Mouse (Mus musculus): ENCODE results near the gene Nup54.

Gene Nup54

DNA sequence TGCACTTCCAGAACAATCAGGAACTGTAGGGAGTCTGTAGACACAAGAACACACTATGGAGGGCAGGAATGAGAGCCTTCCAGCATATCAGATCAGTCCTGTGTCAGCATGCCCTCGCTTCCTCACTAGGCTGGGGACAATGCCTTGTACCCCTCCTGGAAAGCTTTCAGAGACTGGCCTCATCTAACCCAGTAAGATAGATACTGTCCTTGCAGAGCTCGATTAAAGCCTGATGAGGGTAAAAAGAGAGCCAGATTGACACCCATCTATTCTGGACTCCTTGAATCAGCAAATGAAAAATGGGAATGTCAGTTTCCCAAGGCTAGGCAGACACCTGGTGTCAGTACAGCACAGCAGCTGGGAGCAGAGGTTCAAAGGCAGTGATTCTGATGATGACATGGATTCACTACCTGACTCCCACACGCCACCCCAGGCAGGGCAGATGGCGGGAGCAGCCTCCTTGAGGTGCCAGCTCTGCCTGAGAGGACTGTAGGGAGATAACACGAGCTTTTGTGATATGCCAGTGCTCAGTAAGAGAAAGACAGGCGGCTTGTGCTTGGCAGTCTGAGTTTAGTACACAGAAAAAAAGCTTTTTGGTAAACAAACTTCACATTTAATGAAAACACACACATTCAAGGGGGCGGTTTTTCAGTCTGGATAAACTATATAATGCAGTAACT, 23.4 kb downstream of the Nup54 start:
- no peak for DNase-seq

- no peak for DNase-seq
Observed at GRCm38 (mm10) chr5:92410486-92410885, 24.5 kb downstream of the Nup54 start.

DNA sequence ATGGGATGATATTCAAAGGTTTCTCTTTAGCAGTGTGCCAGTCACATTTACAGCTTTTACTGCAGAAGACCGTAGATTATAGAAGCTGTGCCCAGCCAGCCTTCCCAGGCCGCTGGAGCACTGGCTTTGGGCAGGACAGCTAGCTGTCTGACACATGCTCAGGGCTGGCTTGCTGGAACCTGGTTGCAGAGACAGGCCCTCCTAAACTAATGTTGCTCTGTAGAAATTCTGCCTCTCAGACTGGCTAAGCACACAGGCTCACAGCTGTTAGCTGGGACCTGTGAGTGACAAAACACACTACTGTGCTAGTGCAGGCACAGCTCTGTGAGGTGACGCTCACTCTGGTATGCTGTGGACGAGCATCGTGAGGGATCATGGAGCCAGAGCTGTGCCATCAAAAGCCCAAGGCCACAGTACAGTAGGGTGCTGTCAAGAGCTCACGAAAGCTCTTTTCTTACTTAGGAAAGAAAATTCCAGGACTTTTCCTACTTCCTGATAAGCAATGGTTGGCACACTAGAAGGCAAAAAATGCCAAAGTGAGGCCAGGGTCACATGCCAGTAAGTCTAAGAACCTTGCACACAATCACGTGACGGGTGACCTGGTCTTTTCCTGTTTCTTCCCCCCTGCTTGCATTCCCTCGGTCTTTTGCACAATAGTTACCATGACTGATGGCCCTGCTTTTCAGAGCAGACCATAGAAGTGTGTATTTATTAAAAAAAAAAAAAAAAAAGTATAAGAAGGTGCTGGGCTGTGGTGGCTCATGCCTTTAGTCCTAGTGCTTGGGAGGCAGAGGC, 25.5 kb downstream of the Nup54 start:
- DNase-seq, result no peak

- DNase-seq, result no peak
Observed at GRCm38 (mm10) chr5:92404400-92404678, 30.7 kb downstream of the Nup54 start.

- no peak for DNase-seq
Observed at GRCm38 (mm10) chr5:92403562-92404399, 31.2 kb downstream of the Nup54 start.

- no peak for DNase-seq
Observed at GRCm38 (mm10) chr5:92402816-92403215, 32.2 kb downstream of the Nup54 start.

- peak; percentile 53 for DNase-seq
Observed at GRCm38 (mm10) chr5:92398153-92398552, 36.9 kb downstream of the Nup54 start.

GRCm38 (mm10) chr5:92396476-92396875, 38.5 kb downstream of the Nup54 start:
- DNase-seq, result no peak

DNA sequence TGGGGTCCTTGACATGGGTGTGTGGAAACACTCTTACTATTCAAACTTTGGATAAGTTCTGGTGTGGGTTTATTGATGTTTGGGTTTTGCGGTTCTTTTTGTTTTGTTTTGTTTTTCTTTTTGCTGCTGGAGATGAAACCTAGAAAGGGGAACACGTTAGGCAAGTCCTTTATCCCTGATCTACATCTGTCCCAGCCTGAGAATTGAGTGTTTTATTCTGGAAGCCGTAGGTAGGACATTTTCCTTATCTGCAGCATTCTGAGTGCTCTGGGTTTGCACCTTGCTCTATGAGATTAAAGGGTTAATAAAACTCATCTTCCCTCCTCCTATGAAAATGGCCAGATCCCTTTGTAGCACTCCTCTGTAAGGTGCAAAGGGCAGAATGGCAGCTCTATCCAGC, 39.3 kb downstream of the Nup54 start:
- no peak for DNase-seq

DNA sequence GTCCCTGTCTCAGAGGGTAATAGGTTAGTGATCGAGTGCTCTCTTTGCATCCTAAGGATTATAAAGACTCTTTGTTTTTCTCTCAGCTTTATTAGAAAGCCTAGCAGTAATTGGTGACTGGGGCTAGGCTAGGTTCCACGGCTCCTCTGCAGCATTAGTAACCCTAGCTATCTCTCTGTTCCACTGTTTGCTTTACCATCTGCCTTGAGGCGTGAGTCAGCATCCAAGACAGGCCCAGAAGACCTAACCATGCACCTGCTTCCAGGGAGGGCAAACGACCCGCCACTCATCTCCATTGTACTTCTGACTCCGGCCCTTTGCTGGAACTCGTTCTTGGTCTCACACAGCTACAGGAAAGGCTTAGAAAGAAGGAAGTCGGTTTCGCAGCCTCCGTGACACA, 41.2 kb downstream of the Nup54 start:
- DNase-seq, result no peak

DNA sequence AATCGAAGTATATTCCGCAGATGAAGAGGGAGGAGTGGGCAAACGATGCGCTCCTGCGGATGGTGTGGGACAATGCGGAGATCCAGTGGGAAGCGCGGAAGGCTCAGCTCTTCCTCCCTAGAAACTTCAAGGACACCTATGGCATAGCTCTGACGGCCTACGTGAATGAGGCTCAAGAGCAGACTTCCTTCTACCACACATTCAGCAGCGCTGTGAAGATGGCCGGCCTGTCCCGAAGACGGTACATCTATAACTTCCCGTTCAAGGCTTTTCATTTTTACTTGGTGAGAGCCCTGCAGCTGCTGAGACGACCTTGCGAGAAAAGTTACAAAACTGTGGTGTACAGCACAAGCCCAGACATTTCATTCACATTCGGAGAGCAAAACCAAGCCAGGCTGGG, 42.5 kb downstream of the Nup54 start:
- no peak for DNase-seq

DNA sequence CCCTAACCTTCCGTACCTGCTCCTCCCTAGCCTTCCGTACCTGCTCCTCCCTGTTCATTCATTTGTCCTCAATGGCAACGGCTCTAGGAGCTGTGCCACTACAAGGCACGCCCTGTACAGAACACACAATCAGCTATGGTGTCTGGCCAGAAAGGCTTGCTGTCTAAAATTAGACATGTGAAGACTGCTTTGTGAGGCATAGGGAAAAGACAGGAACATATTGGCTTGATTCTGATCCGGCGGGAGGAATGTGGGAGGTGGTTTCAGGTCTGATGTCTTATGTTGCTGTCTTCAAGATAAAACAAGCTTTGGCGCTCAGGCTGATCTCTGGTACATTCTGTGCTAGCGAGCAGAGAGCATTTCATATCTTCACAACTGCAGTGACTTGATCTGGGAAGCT, 44.4 kb downstream of the Nup54 start:
- DNase-seq, result no peak

GRCm38 (mm10) chr5:92389977-92390376, 45.0 kb downstream of the Nup54 start:
- no peak for DNase-seq

DNA sequence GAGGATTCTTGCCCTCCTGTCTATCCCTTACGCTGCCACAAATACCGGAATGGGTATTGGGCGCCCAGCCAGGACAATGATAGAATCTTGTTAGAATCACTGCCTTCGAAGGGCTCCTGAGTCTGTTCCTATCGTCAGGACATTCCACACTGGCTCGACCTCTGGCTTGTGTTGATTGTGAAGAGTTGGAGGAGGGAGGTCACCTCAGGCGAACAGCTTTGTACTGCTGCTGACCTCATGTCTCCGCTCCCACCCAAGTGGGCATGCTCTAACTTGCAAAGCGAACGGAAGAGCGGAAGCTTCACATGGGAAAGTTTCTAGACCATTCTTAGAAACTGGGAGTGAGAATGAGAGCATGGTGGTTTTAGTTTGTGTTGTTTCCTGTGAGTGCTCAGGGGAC, 47.6 kb downstream of the Nup54 start:
- no peak for DNase-seq

DNA sequence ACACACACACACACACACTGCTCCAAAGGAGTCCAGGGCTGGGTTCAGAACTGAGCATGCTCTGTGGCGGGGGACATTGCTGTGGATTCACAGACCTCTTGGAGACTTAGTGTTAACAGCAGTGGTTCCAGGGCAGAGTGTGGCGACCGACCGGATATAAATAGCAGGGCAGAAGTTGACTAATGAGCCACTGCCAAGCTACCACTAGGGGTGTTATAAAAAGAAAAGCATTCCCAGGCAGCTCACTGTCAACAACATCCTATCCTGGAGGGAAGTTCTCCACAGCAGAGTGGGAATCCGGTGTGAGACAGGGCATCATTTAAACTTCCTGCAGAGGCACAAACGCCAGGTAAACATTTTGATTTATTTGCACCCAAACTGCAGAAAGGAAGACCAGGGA, 48.4 kb downstream of the Nup54 start:
- DNase-seq, result no peak

DNA sequence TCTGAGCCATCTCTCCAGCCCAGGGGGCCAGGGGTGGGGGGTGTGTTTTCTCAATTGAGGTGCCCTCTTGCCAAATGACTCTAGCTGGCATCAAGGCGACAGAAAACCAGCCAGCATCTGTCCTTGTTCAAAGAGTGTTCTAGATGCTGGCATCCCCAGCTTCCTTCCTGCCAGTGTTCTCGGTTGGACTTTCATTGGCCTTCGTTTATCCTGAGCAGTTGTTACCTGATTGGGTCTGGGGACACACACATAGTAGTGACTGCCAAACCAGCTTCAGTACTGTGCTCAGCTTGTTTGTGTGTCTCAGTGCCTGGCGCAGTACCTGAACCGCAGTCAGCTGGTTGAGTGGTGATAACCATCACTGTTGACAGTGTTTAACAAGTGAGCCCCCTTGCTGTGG, 48.9 kb downstream of the Nup54 start:
- DNase-seq, result no peak

- DNase-seq, result no peak
Observed at GRCm38 (mm10) chr5:92384855-92385254, 50.2 kb downstream of the Nup54 start.

DNA sequence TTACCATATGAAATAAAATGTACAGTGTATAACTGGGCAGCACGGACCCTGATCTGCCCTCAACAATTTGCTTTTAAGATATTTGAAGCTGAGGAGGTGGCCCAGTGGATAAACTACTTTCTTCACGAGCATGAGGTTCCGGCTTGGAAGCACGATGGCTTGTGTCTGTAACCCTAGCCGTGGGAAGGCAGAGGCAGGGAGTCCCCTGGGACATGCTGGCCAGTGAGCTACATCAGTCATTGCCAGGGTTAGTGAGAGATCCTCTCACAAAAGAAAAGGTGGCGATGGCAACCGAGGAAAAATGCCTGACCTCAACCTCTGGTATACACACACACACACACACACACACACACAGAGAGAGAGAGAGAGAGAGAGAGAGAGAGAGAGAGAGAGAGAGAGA, 51.3 kb downstream of the Nup54 start:
- no peak for DNase-seq

DNA sequence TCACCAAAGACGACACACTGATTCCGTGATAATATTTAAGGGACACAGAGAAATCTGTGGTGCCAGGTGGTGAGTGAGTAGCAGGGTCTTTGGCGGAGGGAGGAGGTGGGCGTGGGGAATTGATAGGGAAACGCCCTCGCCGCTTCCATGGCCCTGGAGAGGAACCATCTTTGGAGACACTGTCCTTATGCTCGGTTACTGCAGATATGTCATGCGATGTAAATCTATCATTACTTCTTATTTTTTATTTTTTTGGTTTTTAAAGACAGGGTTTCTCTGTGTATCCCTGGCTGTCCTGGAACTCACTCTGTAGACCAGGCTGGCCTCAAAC, 52.7 kb downstream of the Nup54 start:
- DNase-seq, result no peak

GRCm38 (mm10) chr5:92381550-92382348, 53.3 kb downstream of the Nup54 start:
- DNase-seq, result peak; percentile 64

- no peak for DNase-seq
Observed at GRCm38 (mm10) chr5:92376795-92377405, 58.1 kb downstream of the Nup54 start.

DNA sequence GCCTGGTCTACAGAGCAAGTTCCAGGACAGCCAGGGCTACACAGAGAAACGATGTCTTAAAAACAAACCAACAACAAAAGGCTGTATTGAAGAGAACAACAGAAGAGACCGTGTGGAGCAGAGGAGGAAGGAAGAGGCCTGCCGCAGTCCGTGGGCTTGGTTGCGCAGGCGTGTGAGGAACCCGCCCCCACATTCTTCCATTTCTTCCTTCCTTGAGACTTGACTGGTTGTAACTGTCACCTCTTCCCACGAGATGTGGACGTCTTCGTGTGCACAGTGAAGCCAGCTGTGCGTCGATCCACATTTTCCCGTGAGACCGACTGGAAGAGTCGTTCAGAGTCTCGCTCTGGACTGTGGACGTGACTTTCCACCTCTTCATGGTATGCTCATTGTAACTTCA, 59.7 kb downstream of the Nup54 start:
- DNase-seq, result no peak

GRCm38 (mm10) chr5:92374721-92375142, 60.3 kb downstream of the Nup54 start:
- peak; percentile 57 for DNase-seq
